Mouse (Mus musculus) brain, adult 2 months (tissue): ENCODE data around the gene Tor2a.

Source experiments
- DNase-seq: peaks from one replicate; pipeline ENCODE4 v3.0.0; 2011; ENCODE audit warnings: low read depth, low spot score

Gene Tor2a

DNA sequence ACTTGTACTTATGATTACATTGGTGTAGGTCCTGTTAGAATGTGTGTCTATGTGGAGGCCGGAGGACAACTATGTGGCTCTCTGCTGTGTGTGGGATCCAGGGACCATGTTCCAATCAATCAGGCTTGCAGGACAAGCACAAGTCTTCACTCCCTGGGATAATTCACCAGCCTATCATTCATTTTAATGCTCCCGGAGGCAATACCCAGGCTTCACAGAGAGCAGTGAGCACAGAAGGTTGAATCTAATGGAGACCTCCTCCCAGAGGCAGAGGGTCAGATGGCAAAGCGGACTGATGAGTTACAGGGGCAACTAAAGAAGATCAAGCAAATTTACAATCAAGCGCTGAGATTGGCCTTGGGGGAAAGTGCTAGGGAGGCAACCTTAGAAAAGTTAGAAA is 27.5 kb upstream of the Tor2a start:
- DNase-seq, result no peak

DNA sequence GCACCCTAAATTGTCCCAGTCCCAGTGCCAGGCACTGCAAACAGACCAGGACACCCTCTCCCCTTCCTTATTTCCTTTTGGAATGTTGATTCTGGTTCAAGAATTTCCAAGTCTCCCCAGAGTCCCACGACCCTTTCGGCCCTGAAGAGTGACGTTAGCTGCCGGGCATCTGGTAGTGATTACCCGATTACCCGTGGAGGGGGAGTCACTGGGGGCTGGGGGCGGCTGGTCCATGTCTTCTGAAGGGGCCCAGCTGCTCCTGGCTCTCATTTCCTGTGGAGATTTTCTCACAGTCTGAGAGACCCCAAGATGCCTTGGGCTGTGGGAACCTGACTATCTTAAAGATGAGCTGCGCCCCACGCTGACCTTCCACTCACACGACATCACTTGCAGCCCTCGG is 26.2 kb upstream of the Tor2a start:
- no peak for DNase-seq

DNA sequence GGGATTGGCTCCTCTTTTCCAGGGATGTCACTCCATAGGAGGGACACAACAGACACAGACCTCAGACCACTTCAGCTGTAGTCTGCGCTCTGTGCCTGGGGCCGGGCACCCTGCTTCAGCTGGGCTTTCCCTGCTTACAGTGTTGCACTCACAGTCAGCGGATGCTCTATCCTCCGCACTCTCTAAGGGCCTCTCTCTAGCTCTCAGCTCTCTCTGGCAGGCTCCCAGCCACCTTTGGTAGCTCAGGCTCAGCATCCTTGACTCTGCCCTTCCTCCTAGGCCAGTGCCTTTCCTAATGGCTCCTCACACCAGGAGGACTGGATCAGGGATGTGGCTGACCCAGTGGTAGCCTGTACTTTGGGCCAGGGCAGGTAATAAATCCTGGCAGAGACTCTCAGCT is 25.1 kb upstream of the Tor2a start:
- DNase-seq, result no peak

DNA sequence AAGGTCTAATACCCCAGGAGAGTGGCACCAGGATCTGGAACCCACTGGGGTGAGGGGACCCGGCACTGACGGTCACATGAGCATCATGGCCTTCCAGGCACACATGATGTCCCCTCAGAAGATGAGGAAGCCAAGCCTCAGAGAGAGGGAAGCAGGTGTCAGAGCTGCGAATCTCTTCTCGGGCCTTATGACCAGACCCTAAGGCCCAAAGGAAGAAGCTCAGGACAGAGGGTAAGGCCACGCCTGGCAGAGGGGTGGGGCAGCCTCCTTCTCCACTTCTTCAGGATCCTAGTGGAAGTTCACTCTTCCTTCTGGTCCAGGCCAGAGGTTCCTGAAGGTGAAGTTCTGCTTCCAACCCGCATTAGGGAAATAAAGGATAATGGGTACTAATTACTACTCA is 24.3 kb upstream of the Tor2a start:
- no peak for DNase-seq

DNA sequence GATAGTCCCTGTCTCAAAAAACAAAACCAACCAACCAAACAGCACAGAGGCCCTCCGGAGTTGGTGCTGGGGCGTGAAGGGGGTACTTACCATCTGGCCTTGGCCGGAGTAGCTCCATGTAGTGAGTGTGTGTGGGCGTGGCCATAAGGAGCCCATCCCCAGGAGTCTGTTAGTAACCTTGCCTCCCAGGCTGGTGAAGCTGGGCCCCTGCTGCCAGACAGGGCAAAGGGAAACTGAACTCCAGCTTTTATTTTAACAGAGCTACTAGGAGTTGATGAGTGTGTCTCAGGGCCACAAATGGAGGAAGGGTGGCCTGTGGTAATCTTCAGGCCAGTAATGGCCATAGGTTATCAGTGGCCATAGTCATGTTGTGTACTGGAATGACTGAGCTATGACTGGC is 22.6 kb upstream of the Tor2a start:
- no peak for DNase-seq

DNA sequence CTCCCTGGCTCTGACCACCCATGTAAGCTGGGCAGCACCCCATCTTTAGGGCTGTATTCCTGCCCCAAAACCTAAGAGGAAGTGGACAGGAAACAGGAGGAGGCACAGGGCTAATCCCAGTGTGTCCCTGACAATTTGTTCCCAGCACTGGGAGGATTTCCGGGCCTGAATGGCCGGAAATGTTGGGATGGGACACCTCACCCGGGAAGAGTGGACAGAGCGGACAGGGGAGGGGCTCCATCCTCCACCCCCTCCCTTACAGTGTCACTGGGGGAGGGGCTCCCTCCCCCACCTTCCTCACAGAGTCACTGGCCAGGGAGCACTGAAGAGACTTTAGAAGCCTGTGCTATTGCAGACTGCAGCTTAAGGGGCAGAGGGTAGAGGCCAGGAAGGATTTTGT is 22.1 kb upstream of the Tor2a start:
- no peak for DNase-seq

DNA sequence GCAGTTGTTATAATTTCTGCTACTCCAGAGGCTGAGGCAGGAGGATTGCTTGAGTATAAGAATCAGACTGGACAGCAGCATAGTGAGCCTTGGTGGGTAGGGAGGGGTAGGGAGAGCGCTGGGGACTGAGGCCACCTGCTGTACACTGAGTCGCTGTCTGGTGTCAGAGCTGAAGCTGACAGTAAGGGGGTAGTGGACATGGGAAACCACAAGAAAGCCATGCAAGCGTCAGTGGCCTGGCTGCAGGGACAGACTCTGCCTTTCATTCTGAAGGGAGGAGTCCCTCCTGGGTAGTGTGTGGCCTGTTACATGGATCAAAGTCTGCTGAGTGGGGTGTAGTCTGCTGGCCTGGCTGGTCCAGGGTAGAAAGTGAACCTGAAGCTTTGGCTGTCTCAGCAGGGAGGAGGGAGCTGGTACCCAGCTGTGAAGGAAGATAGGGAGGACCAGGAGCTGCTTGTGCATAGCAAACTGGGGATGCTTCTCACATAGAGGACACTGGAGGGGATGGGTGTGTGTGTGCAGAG is 20.7 kb upstream of the Tor2a start:
- no peak for DNase-seq

DNA sequence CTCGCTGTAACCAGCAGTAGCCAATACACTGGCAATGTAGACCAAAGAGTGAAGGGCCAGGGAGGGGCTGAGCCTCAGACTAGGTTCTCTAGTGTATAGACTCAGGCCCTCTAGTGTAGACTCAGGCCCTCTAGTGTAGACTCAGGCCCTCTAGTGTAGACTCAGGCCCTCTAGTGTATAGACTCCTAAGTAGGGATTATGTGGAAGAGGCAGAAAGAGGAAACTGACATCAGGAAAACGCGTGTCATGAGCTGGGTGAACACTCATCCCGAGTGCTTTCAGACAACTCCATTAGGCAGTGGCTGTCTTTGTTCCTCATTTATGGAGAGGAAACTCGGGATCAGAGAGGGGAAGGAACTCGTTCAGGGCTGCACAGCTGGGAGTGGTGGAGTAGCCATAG is 20.0 kb upstream of the Tor2a start:
- DNase-seq, result no peak

DNA sequence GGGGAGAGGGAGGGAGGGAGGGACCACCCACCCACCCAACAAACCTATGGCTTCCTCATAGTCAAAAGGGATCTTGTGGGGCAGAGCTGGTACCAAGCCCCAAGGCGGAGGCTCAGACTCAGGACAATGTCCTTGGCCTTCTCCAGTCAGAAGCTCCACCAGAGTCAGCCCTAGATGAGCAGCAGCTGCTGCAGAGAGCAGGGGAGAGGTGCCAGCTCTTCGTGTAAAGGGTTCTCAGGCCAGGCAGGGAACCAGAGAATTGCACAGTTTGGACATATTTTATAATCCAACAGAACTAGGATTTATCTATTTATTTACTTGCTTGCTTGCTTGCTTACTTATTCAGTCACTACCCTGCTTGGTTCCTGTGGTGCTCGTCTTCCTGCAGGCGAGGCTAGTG is 17.7 kb upstream of the Tor2a start:
- DNase-seq, result no peak

DNA sequence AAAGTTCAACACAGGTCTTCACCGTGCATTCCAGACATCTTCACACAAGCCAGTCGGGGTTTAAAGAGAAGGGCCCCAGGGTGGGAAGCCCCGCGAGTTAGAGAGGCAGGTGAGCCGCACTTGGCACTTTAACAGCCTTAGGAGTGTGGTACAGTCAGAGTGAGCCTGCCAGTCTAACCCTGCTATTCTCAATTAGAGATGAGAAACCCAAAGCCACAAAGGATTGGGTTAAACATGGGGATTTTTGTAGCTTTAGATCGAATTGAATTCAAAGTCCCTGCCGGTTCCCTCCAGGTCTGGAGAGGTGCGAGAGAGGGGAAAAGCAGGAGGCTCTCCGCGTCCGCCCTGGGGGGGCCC is 16.1 kb upstream of the Tor2a start, which contains the start of gene 6330409D20Rik:
Gene 6330409D20Rik (minus strand): TSS at position 101 of the 357 bp plus-strand sequence.
- DNase-seq, result no peak

DNA sequence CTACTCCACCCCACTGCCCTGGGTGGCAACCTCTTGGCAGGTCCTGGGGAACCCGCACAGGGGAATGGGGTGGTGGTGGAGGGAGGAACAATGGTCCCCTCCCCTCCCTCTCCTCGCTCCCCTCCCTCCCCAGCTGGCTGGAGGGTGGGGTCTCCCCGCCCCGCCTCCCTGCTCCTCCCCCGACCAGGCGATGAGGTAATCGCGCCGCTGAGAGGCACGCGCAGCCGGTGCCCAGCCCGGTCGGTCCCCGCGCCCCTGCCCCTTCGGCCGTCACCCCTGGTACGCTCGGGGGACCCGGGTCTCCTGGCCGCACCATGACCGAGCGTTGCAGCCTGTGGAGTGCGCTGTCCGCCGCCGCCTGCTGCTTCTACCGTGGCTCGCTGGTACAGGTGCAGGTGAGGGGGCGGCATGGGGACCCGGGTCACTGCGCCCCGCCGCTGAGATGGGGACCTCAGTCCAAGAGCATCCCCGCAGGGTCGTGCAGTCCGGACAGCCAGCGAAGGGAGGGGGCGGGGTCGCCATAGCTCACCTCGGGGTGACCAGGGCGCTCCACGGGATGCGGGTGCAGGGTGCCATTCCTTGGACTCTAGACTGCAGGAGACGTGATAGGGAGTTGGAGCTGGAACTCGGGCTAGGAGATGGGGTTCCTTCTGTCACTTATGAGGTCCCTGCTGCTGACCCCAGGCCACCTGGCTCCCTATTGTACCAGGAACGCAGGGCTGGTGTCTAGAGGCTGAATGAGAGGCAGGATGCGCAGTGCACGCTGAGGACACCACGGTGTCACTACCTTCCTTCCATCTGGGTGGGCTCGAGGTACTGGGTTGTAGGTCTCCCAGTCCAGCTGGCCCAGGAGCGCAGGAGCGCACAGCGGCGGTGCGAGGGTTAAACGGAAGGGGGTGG is 15.5 kb upstream of the Tor2a start:
- peak; percentile 83 for DNase-seq

DNA sequence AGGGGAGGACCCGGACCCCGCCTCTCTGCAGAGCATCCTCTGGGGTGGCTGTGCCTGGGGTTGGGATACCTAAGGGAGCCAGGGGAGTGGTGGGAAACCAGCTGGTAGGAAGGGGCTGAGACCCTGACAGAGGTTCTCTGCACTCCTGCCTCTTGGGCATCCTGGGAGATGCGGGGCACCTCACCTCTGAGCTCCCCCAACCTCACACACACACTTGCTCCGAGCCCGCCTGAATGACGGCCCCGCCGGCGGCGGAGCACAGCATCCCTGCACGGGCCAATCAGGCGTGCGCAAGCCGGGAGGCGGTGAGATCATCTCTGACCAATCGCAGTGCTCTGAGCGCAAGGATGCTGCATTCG is 14.9 kb upstream of the Tor2a start:
- DNase-seq, result peak; percentile 97

DNA sequence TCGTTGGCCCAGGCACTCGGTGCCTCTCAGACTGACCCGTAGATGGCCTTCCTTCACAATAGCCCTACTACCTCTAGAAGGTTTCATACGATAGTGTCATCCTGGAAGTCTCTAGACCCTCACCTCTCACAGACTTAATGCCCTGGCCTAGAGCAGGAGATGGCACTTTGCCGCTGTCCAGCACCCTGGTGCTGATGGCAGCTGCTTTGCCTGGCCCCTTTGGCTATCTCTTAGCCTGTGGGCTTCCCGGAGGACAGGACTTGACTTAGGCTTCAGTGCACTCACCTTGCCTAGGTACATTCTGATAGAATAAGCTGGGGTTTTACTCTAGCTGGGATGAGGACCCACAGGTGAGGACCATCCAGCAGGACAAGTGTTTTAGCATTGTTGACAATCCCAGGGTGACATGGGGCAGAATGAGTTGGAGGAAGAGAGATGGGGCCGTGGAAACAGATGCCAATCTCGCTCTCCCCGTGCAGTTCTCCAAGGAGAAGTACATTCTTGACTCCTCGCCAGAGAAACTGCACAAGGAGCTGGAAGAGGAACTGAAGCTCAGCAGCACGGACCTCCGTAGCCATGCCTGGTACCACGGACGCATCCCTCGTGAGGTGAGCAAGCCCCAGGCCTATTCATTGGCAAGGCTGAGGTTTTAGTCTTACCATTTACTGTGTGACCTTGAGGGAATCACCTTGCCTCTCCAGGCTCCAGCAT is 12.6 kb upstream of the Tor2a start:
- peak; percentile 42 for DNase-seq

DNA sequence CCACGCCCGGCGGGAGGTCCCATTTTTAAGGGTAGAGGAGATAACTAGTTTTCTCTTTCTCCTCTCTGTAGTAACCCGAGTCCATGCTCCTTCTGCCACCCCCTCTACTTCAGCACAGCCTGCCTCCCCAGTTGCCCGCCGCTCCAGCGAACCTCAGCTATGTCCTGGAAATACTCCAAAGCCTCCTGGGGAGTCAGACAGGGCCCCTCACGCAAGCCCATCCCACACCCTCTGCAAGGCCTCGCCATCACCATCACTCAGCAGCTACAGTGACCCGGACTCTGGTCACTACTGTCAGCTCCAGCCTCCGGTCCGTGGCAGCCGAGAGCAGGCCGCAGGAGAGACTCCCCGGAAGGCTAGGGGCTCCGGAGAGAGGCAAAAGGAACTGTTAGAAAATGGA is 8.0 kb upstream of the Tor2a start:
- DNase-seq, result no peak

DNA sequence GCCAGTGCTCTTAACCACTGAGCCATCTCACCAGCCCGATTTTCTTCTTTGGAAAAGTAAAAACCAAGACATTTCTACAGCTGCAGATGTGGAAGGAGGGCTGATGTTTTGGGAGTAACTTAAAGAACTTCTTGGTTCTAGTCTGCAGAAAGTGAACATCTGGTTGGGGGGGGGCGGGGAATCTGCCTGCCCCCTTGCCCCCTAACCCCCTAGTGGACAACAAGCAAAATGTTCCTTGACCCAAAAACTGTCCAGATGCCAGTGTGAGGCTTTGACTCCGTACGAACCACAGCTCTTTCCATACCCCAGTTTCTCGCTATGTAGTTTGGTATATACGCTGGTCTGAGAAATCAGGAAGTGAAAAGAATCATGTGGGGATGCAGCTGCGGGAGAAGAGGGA is 6.8 kb upstream of the Tor2a start:
- no peak for DNase-seq

DNA sequence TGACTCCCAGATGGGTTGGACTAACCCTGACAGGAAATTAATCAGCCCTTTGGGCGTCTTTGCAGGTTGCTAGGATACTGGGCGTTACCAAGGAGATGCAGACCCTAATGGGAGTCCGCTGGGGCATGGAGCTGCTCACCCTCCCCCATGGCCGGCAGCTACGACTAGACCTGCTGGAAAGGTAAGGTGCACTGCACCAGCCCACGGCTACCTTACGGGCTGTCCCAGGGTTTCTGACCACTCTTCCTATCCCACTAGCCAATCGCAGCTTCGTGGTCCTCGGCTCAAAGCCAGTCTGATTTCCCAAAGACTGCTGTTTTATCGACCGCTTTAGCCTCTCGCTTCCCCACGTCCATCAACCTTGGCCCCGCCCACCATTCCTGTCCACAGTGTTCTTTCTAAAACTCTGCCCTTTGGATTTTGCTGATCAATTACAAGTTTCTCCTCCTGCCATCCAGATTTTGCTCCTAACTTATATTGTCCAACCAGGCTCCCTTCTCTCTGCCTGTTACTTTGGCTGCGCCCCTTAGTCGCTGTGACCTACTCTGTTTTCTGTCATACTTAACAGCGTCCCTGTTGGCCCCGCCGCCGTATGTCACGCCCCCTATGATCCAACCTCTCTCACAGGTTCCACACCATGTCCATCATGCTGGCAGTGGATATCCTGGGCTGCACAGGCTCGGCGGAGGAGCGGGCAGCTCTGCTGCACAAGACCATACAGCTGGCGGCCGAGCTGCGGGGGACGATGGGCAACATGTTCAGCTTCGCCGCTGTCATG is 6.0 kb upstream of the Tor2a start:
- DNase-seq, result no peak

DNA sequence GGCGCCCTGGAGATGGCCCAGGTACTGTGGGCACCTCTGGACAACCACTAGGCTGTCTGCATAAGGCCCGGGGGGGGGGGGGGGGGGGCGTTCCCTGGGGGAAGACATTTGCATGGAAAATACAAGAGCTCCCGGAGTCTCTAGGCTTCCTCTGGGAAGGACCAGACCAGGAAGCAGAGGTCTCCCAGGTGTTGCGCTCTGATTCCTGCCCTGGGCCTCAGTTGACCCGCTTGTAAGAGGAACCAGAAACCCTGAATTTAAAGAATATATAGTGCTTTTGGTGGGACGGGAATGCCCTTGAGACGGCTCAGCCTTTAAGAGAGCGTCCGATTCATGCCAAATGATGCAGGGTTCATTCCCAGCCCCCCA is 5.4 kb upstream of the Tor2a start:
- no peak for DNase-seq

DNA sequence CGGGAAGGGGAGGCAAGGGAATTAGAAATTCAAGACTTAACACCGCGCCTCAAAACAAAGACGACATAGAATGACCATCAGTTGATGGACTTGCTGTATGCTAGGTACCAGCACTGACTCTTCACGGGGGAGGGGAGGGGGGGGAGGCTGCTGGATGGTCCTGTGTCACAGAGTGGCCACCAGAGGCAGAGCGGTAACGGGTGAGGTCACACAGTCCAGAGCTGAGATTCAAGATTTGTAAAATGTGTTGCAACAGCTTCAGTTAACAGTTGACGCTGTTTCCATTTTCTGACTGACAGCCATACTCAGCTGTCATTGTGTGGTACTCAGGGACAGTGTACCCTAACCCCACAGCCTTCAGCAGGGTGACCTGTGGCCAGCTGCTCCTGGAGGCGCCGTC is 4.9 kb upstream of the Tor2a start:
- no peak for DNase-seq

DNA sequence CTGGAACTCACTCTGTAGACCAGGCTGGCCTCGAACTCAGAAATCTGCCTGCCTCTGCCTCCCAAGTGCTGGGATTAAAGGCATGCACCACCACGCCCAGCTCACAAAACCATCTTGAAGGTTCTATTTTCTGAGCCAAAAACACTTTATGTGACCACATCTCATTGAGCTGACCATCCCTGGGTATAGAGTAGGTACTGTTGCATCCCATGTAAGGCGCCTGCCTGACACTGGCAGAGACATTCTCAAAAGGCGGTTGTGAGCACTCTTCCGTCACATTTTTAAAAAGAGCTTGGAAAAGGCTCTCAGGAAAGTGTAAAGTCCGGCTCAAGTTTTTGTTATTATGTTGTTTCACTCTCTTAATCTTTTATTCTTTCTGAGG is 369 bp upstream of the Tor2a start:
- no peak for DNase-seq

DNA sequence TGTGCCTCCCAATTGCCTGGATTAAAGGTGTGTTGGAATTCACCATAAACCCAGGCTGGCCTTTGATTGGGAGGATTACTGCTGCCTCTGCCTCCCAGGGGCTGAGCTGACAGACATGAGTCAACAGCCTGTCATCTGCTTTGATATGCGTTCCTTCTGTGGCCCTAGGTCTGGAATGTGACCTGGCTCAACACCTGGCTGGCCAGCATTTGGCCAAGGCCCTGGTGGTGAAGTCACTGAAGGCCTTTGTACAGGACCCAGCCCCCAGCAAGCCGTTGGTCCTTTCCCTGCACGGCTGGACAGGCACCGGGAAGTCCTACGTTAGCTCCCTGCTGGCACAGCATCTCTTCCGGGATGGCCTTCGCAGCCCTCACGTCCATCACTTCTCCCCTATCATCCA is 1.5 kb downstream of the Tor2a start:
- no peak for DNase-seq

DNA sequence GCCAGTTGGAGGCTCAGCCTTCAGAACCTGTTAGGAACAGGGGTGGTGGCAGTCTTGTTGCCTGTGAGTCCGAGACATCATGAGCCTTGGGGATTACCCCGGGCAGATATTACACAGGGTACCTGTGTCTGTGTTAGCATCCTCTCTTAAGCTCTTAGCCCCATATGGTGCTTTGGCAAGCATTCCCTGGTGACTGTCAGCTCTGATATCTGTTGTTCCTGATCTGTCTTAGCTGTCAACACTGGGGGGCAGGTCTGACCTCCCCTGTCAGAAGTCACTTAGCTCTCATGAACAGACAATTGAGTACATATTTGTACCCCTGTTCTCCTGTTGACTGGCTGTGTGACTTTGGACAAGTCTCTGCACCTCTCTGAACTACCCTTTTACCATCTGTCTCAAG is 2.0 kb downstream of the Tor2a start:
- DNase-seq, result peak; percentile 37

DNA sequence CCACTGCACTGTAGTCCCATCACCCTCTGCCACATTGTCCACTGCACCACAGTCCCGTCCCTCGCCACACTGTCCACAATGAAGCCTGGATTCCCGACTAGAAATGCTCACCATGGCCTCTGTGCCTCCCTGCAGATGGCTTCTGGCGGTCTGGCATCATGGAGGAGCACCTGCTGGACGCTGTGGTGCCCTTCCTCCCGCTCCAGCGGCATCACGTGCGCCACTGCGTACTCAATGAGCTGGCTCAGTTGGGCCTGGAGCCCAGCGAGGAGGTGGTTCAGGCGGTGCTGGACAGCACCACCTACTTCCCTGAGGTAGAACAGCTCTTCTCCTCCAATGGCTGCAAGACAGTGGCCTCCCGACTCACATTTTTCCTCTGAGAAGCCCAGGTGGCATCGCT is 4.3 kb downstream of the Tor2a start:
- peak; percentile 55 for DNase-seq
